ENCODE assay signal across 8 mouse cellular contexts in genomic region chr15:76973272-76973854, GRCm38 (mm10). TPM values are rescaled to one million over a fixed set of nuclear protein-coding genes. Genes with fewer than 3 reads are reported as not detected.
DNase-seq lines count a peak whose midpoint lies in the region; ATAC-seq and TF ChIP-seq lines count a peak whose summit lies in the region.

No protein-coding gene starts in this region.

- H3K9me3 ChIP-seq in heart, embryonic 16.5 days (replicated peaks; ENCODE audit: control insufficient read depth, low read length): no peaks in the 10 kb centered on the region
- no peaks in the 10 kb centered on the region for H3K9me3 ChIP-seq in embryonic facial prominence, embryonic 11.5 days (replicated peaks; ENCODE audit: control insufficient read depth, low read length)
- H3K9me3 ChIP-seq in hindbrain, postnatal 0 days (ENCODE audit: low read length): no peaks in the 10 kb centered on the region
- no peaks in the 10 kb centered on the region for H3K9me3 ChIP-seq in midbrain, embryonic 13.5 days

- peak overlapping the region; percentile 91; the same call in 1 of the 2 replicates for H3K4me2 ChIP-seq in heart, embryonic 16.5 days (ENCODE audit: low read depth, low read length)
- H3K4me2 ChIP-seq in embryonic facial prominence, embryonic 11.5 days (ENCODE audit: low read depth, low read length): no peak overlapping the region
- peak overlapping the region; percentile 79 for H3K4me2 ChIP-seq in hindbrain, postnatal 0 days (ENCODE audit: low read depth, low read length)
- H3K4me2 ChIP-seq in midbrain, embryonic 13.5 days (replicated peaks): peak overlapping the region; percentile 72

- H3K79me2 ChIP-seq in heart, adult 2 months (replicated peaks; ENCODE audit: control insufficient read depth, insufficient read depth, low read length): no peaks in the 10 kb centered on the region

- peak overlapping the region; percentile 77 for H3K4me3 ChIP-seq in heart, embryonic 16.5 days (ENCODE audit: low read length)
- no peak overlapping the region for H3K4me3 ChIP-seq in heart, adult 2 months
- H3K4me3 ChIP-seq in embryonic facial prominence, embryonic 11.5 days (ENCODE audit: low read depth, low read length): peak overlapping the region; percentile 47
- H3K4me3 ChIP-seq in hindbrain, postnatal 0 days (ENCODE audit: low read length): peak overlapping the region; percentile 51
- peak overlapping the region; percentile 51 for H3K4me3 ChIP-seq in midbrain, embryonic 13.5 days (replicated peaks)

- peak overlapping the region; percentile 29 for H3K9ac ChIP-seq in heart, embryonic 16.5 days (ENCODE audit: low read length)
- no peak overlapping the region for H3K9ac ChIP-seq in heart, adult 2 months (ENCODE audit: low read depth, low read length)
- peak overlapping the region; percentile 85 for H3K9ac ChIP-seq in embryonic facial prominence, embryonic 11.5 days (replicated peaks; ENCODE audit: low read length)
- peak overlapping the region; percentile 70; the same call in 1 of the 2 replicates for H3K9ac ChIP-seq in hindbrain, postnatal 0 days (replicated peaks; ENCODE audit: low read length)
- no peak overlapping the region for H3K9ac ChIP-seq in midbrain, embryonic 13.5 days (replicated peaks)

- TF ChIP-seq POLR2A in heart, adult 2 months (IDR thresholded peaks at IDR 0.05; ENCODE audit: insufficient read depth, low read depth, low read length): no peak

- no peaks in the 10 kb centered on the region for H3K27me3 ChIP-seq in heart, embryonic 16.5 days (ENCODE audit: control insufficient read depth, insufficient read depth, low read length)
- no peaks in the 10 kb centered on the region for H3K27me3 ChIP-seq in heart, adult 2 months (ENCODE audit: control insufficient read depth, insufficient read depth, low read length)
- H3K27me3 ChIP-seq in embryonic facial prominence, embryonic 11.5 days (ENCODE audit: control insufficient read depth, insufficient read depth, low read length): no peaks in the 10 kb centered on the region
- H3K27me3 ChIP-seq in hindbrain, postnatal 0 days (ENCODE audit: insufficient read depth, low read length): no peaks in the 10 kb centered on the region
- H3K27me3 ChIP-seq in midbrain, embryonic 13.5 days: no peaks in the 10 kb centered on the region

- no peak for ATAC-seq in heart, embryonic 16.5 days (replicated peaks; ENCODE audit: extremely low read depth, insufficient read depth, low FRiP score)
- ATAC-seq in embryonic facial prominence, embryonic 11.5 days (replicated peaks; ENCODE audit: insufficient number of reproducible peaks, low FRiP score, low TSS enrichment, low read depth): no peak; the same call in 1 of the 2 replicates
- peak; percentile 46 for ATAC-seq in hindbrain, postnatal 0 days
- peak; percentile 53 for ATAC-seq in midbrain, embryonic 13.5 days
- no peak for ATAC-seq in erythroid progenitor cell, adult 5-6 weeks (replicated peaks; ENCODE audit: low FRiP score, poor library complexity, severe bottlenecking)

- H3K4me1 ChIP-seq in heart, embryonic 16.5 days (ENCODE audit: control insufficient read depth, insufficient read depth, low read length): peaks cover 5% of the 10 kb centered on the region
- H3K4me1 ChIP-seq in heart, adult 2 months (ENCODE audit: control insufficient read depth, insufficient read depth, low read length): no peaks in the 10 kb centered on the region
- H3K4me1 ChIP-seq in embryonic facial prominence, embryonic 11.5 days (ENCODE audit: control insufficient read depth, insufficient read depth, low read length): no peaks in the 10 kb centered on the region
- peaks cover 5% of the 10 kb centered on the region; the same call in 1 of the 2 replicates for H3K4me1 ChIP-seq in hindbrain, postnatal 0 days (ENCODE audit: insufficient read depth, low read length)
- peaks cover 20% of the 10 kb centered on the region for H3K4me1 ChIP-seq in midbrain, embryonic 13.5 days (replicated peaks)

- no peak overlapping the region; the same call in 1 of the 2 replicates for H3K27ac ChIP-seq in heart, embryonic 16.5 days (ENCODE audit: low read length)
- no peak overlapping the region for H3K27ac ChIP-seq in heart, adult 2 months
- no peak overlapping the region for H3K27ac ChIP-seq in embryonic facial prominence, embryonic 11.5 days (replicated peaks; ENCODE audit: low read depth, low read length)
- H3K27ac ChIP-seq in hindbrain, postnatal 0 days: 0 out of 2 replicates have a peak overlapping the region, but pooled peaks have one; percentile 62
- no peak overlapping the region for H3K27ac ChIP-seq in midbrain, embryonic 13.5 days

- intact Hi-C loops in heart, adult 2 months (cut with DNase I): loop anchor here (5.0 to 10.0 kb wide), 4 partner anchors 34 to 394 kb away; no protein-coding TSS in a partner anchor
- intact Hi-C loops in gastrocnemius, postnatal 36 days (cut with DNase I): loop anchor here (5.0 to 10.0 kb wide), 2 partner anchors 34 to 361 kb away; no protein-coding TSS in a partner anchor

- TF ChIP-seq EP300 in heart, adult 2 months (IDR thresholded peaks at IDR 0.05; ENCODE audit: insufficient read depth, low read depth, low read length): no peak

- TF ChIP-seq CTCF in heart, adult 2 months (IDR thresholded peaks at IDR 0.05): no peak
- no peak for TF ChIP-seq CTCF in hindbrain, postnatal 0 days (IDR thresholded peaks at IDR 0.05; ENCODE audit: low read depth)

- WGBS in heart, embryonic 16.5 days: 23% methylated on average over 8 of the region's 8 CpGs
- WGBS in heart, adult 2 months: 28% methylated on average over 8 of the region's 8 CpGs
- WGBS in embryonic facial prominence, embryonic 11.5 days: 30% methylated on average over 8 of the region's 8 CpGs
- 29% methylated on average over 8 of the region's 8 CpGs for WGBS in hindbrain, postnatal 0 days
- WGBS in midbrain, embryonic 13.5 days: 32% methylated on average over 8 of the region's 8 CpGs

- no peak for DNase-seq in heart, adult 2 months
- DNase-seq in embryonic facial prominence, embryonic 11.5 days (ENCODE audit: low spot score): no peak
- DNase-seq in hindbrain, postnatal 0 days (ENCODE audit: low spot score): no peak
- no peak for DNase-seq in gastrocnemius, postnatal 36 days
- DNase-seq in urinary bladder, postnatal 25 days (ENCODE audit: low spot score): no peak

- no peaks in the 10 kb centered on the region for H3K36me3 ChIP-seq in heart, embryonic 16.5 days (ENCODE audit: control insufficient read depth, insufficient read depth)
- no peaks in the 10 kb centered on the region for H3K36me3 ChIP-seq in heart, adult 2 months (ENCODE audit: control insufficient read depth, insufficient read depth, low read length)
- no peaks in the 10 kb centered on the region for H3K36me3 ChIP-seq in embryonic facial prominence, embryonic 11.5 days (replicated peaks; ENCODE audit: control insufficient read depth, insufficient read depth, low read depth, low read length)
- H3K36me3 ChIP-seq in hindbrain, postnatal 0 days (ENCODE audit: insufficient read depth, low read length): no peaks in the 10 kb centered on the region
- H3K36me3 ChIP-seq in midbrain, embryonic 13.5 days: no peaks in the 10 kb centered on the region

RNA-seq across cellular contexts. Expression of gene 1110038F14Rik, which starts 25.1 kb away (rescaled TPM):
- 40.1 and 41.2 TPM in 2 replicates for polyA plus RNA-seq in heart, embryonic 16.5 days (2015; fragmentation: Nextera tagmentation; extraction: Ambion mirVana)
- total RNA-seq in heart, adult 2 months (2021): 10 to 100 TPM; 18.7 to 20.4 TPM
- polyA plus RNA-seq in heart, adult 2 months (2012; rRNA removed): 12.3 and 15.2 TPM in 2 replicates
- 81.5 and 81.8 TPM in 2 replicates for polyA plus RNA-seq in embryonic facial prominence, embryonic 11.5 days (2014; fragmentation: Nextera tagmentation; extraction: Ambion mirVana)
- total RNA-seq in hindbrain, postnatal 0 days (2014; rRNA removed): 9.7 and 12.2 TPM in 2 replicates
- 42.4 and 46.6 TPM in 2 replicates for polyA plus RNA-seq in hindbrain, postnatal 0 days (2015; fragmentation: Nextera tagmentation; extraction: Ambion mirVana)
- polyA plus RNA-seq in midbrain, embryonic 13.5 days (2015; fragmentation: Nextera tagmentation; extraction: Ambion mirVana): 56.7 and 57.4 TPM in 2 replicates
- 10 to 100 TPM; 15.3 to 15.7 TPM for total RNA-seq in gastrocnemius, postnatal 36 days (2021)
- total RNA-seq in erythroid progenitor cell, adult 5-6 weeks (2015; ENCODE audit: low replicate concordance): 7.9 and 9.2 TPM in 2 replicates
- 4.6 and 11.0 TPM in 2 replicates for total RNA-seq in erythroid progenitor cell, adult 5-6 weeks (2017; ENCODE audit: low replicate concordance)

RNA-seq across cellular contexts. Expression of gene Zfp647, which starts 48.1 kb away (rescaled TPM):
- 5.8 and 6.6 TPM in 2 replicates for polyA plus RNA-seq in heart, embryonic 16.5 days (2015; fragmentation: Nextera tagmentation; extraction: Ambion mirVana)
- total RNA-seq in heart, adult 2 months (2021): 1 to 10 TPM; 1.8 to 2.5 TPM
- polyA plus RNA-seq in heart, adult 2 months (2012; rRNA removed): 1.5 and 1.6 TPM in 2 replicates
- polyA plus RNA-seq in embryonic facial prominence, embryonic 11.5 days (2014; fragmentation: Nextera tagmentation; extraction: Ambion mirVana): 30.2 and 35.0 TPM in 2 replicates
- total RNA-seq in hindbrain, postnatal 0 days (2014; rRNA removed): 22.8 and 25.3 TPM in 2 replicates
- 10.8 and 11.1 TPM in 2 replicates for polyA plus RNA-seq in hindbrain, postnatal 0 days (2015; fragmentation: Nextera tagmentation; extraction: Ambion mirVana)
- polyA plus RNA-seq in midbrain, embryonic 13.5 days (2015; fragmentation: Nextera tagmentation; extraction: Ambion mirVana): 25.6 and 27.5 TPM in 2 replicates
- total RNA-seq in gastrocnemius, postnatal 36 days (2021): 1 to 10 TPM; 1.9 TPM
- not detected in 2 replicates for total RNA-seq in erythroid progenitor cell, adult 5-6 weeks (2015; ENCODE audit: low replicate concordance)
- 0.39 TPM in 1 of 2 replicates, not detected in the other for total RNA-seq in erythroid progenitor cell, adult 5-6 weeks (2017; ENCODE audit: low replicate concordance)

Comparison
In these comparisons a context has a peak if more than half of its experiments do, and no peak if none do; other contexts are left out.
1. H3K9ac ChIP-seq: peak in heart, embryonic 16.5 days (single experiment), embryonic facial prominence, embryonic 11.5 days (single experiment) and hindbrain, postnatal 0 days (single experiment); none in heart, adult 2 months (single experiment) and midbrain, embryonic 13.5 days (single experiment).
2. ATAC-seq: peak in hindbrain, postnatal 0 days (single experiment) and midbrain, embryonic 13.5 days (single experiment); none in heart, embryonic 16.5 days (single experiment), embryonic facial prominence, embryonic 11.5 days (single experiment) and erythroid progenitor cell, adult 5-6 weeks (single experiment).